Mouse (Mus musculus) left cerebral cortex, adult 9 months (tissue): ENCODE data around the gene Ldlrap1.
A peak's percentile ranks its signal among the peaks of the same experiment; 100 is the strongest.
"Not testable (repeated sequence)": the region's sequence is repeated elsewhere in the genome, so short reads cannot be mapped to it uniquely, and the experiment has no call there.

Experiments used
- DNase-seq, 2 experiments: peaks; one replicate each; pipeline ENCODE4 v3.0.0; 2022; ENCODE audit warnings: low spot score in 2 of 2

The Ldlrap1 gene

GRCm38 (mm10) chr4:134767426-134768225 is at the start of gene Ldlrap1:
Gene Ldlrap1 (minus strand): TSS chr4:134768024.
- no peak for DNase-seq

GRCm38 (mm10) chr4:134814229-134814571 is 46.4 kb upstream of the Ldlrap1 start:
- no peak for DNase-seq

GRCm38 (mm10) chr4:134813406-134814228 is 45.8 kb upstream of the Ldlrap1 start:
- peak in 1 of 2 experiments; percentile 25 for DNase-seq

GRCm38 (mm10) chr4:134804765-134805164 is 36.9 kb upstream of the Ldlrap1 start:
- peak in 1 of 2 experiments; percentile 28 for DNase-seq

GRCm38 (mm10) chr4:134802765-134803164 is 34.9 kb upstream of the Ldlrap1 start:
- DNase-seq: no peak

- DNase-seq: no peak
Measured at GRCm38 (mm10) chr4:134802155-134802554, 34.3 kb upstream of the Ldlrap1 start.

GRCm38 (mm10) chr4:134800693-134801092 is 32.9 kb upstream of the Ldlrap1 start:
- no peak for DNase-seq

GRCm38 (mm10) chr4:134800098-134800497 is 32.3 kb upstream of the Ldlrap1 start:
- DNase-seq: peak; percentile 37 to 52

GRCm38 (mm10) chr4:134799272-134799671 is 31.4 kb upstream of the Ldlrap1 start:
- DNase-seq: peak in 1 of 2 experiments; percentile 67

- DNase-seq: no peak
Measured at GRCm38 (mm10) chr4:134798861-134799260, 31.0 kb upstream of the Ldlrap1 start.

GRCm38 (mm10) chr4:134797621-134798020 is 29.8 kb upstream of the Ldlrap1 start:
- no peak for DNase-seq

GRCm38 (mm10) chr4:134796581-134797361 is 28.9 kb upstream of the Ldlrap1 start:
- DNase-seq: no peak

GRCm38 (mm10) chr4:134795819-134796485 is 28.1 kb upstream of the Ldlrap1 start:
- no peak for DNase-seq

GRCm38 (mm10) chr4:134794959-134795358 is 27.1 kb upstream of the Ldlrap1 start:
- DNase-seq: not testable (repeated sequence)

- DNase-seq: no peak
Measured at GRCm38 (mm10) chr4:134793213-134793956, 25.6 kb upstream of the Ldlrap1 start.

GRCm38 (mm10) chr4:134791731-134792130 is 23.9 kb upstream of the Ldlrap1 start:
- no peak for DNase-seq

- no peak for DNase-seq
Measured at GRCm38 (mm10) chr4:134786946-134787345, 19.1 kb upstream of the Ldlrap1 start.

- no peak for DNase-seq
Measured at GRCm38 (mm10) chr4:134784701-134785100, 16.9 kb upstream of the Ldlrap1 start.

GRCm38 (mm10) chr4:134779136-134779934 is 11.5 kb upstream of the Ldlrap1 start:
- no peak for DNase-seq

- DNase-seq: no peak
Measured at GRCm38 (mm10) chr4:134776246-134776645, 8.4 kb upstream of the Ldlrap1 start.
